Mouse (Mus musculus) liver, postnatal 0 days (tissue): Measurements from ENCODE around the gene Rasl10b.

ENCODE experiments used
- CTCF ChIP-seq: sonication (generic); IDR thresholded peaks from 2 replicates; pipeline ENCODE4 v1.5.1; 2016; ENCODE audit warnings: antibody characterized with exemption, low read depth
- EP300 ChIP-seq: IDR thresholded peaks from 2 replicates; pipeline ENCODE4 v1.6.1; 2016; ENCODE audit warnings: antibody characterized with exemption, low read depth, mild to moderate bottlenecking

- TF ChIP-seq EP300 (no peak), CTCF (no peak)
These were observed 5.2 kb upstream of the Rasl10b start for GRCm38 (mm10) chr11:83403787-83404186.
